In genomic region chr10:77557641-77558040, GRCm38 (mm10) we compare ENCODE assay signal across 1 mouse cellular context.
TF ChIP-seq lines count a peak whose summit lies in the region.

No protein-coding gene starts in this region.

TF ChIP-seq in CH12.LX, 34 proteins besides CTCF, POLR2A, EP300 and RAD21:
- no peak for TF ChIP-seq ZKSCAN1 (IDR thresholded peaks at IDR 0.05; ENCODE audit: borderline replicate concordance, low read depth, low read length)
- TF ChIP-seq SMC3 (IDR thresholded peaks at IDR 0.05; ENCODE audit: low read depth, low read length) = peak; percentile 33; the same call in 1 of the 2 replicates
